In the genomic region with DNA sequence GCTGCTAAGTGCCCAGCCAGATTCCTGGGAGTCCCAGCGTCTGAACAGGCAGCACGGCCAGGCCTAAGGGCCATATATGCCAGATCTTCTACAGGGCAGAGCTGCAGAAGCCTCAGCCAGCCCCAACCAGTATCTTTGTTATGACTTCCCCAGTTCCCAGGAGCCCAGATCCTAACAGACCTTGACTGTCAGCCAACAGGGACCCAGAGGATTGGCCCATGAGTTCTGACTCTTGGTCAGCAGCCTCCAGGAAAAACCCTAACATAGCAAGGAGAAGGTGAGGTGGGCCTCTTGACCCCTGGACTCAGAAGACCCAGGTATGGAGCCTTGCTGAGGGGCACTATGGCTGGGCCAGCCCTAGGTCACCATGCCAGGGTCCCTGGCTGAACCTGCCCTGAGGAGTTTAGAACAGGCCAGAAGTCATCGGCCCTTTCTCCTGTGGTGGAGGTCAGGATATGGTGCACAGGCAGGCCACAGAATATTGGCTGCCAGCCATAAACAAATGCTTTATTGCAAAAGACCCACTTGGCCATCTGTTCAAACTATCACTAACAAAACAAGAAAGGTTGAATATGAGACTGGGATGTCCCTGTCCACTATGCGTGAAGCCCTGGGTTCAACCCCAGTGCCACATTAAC, we compare ENCODE assay signal across 13 mouse cellular contexts.
DNase-seq lines count a peak whose midpoint lies in the region; ATAC-seq and TF ChIP-seq lines count a peak whose summit lies in the region.
"Had no signal": no experiment of that assay in that cellular context is flagged by ENCODE, and none has a peak within 500 bp of the region (broad histone marks: within the 10 kb centered on the region; RNA-seq: fewer than 3 reads in every experiment).

No protein-coding gene starts in this region.

- no peak for DNase-seq in intestine, embryonic 14.5 days (ENCODE audit: low spot score)
- no peak for DNase-seq in stomach, postnatal 0 days (ENCODE audit: low spot score)
- no peak for DNase-seq in right cerebral cortex, postnatal 4 days
- DNase-seq in gastrocnemius, adult 18-20 months (ENCODE audit: low spot score) = no peak
- DNase-seq: cerebellum, postnatal 25 days; kidney, postnatal 14 days had no signal

- no peak for TF ChIP-seq CTCF in intestine, postnatal 0 days (IDR thresholded peaks at IDR 0.05; ENCODE audit: low read depth)
- no peak for TF ChIP-seq CTCF in stomach, postnatal 0 days (IDR thresholded peaks at IDR 0.05; ENCODE audit: low read depth)

- 71% methylated on average over 4 of the region's 4 CpGs for WGBS in intestine, embryonic 14.5 days
- 60% methylated on average over 4 of the region's 4 CpGs for WGBS in intestine, postnatal 0 days
- WGBS in stomach, embryonic 14.5 days = 63% methylated on average over 4 of the region's 4 CpGs
- WGBS in stomach, postnatal 0 days = 60% methylated on average over 4 of the region's 4 CpGs
- WGBS in intestine, embryonic 15.5 days = 66% methylated on average over 4 of the region's 4 CpGs

- 0 out of 2 replicates have a peak, but pooled peaks cover 4% of the 10 kb centered on the region for H3K36me3 ChIP-seq in intestine, embryonic 14.5 days (ENCODE audit: control insufficient read depth, insufficient read depth, low read length)
- H3K36me3 ChIP-seq in intestine, postnatal 0 days (ENCODE audit: control insufficient read depth, insufficient read depth) = peaks cover 9% of the 10 kb centered on the region; the same call in 1 of the 2 replicates
- H3K36me3 ChIP-seq in stomach, embryonic 14.5 days (ENCODE audit: control insufficient read depth, insufficient read depth, low read length) = 0 out of 2 replicates have a peak, but pooled peaks cover 6% of the 10 kb centered on the region
- H3K36me3 ChIP-seq in stomach, postnatal 0 days (ENCODE audit: control insufficient read depth, insufficient read depth, low read length) = peaks cover 3% of the 10 kb centered on the region; the same call in 1 of the 2 replicates
- H3K36me3 ChIP-seq in intestine, embryonic 15.5 days = no peaks in the 10 kb centered on the region

- H3K4me3 ChIP-seq in intestine, embryonic 14.5 days (ENCODE audit: low read depth, low read length) = no peak overlapping the region
- H3K4me3 ChIP-seq in intestine, postnatal 0 days (ENCODE audit: low read depth, low read length) = no peak overlapping the region
- no peak overlapping the region for H3K4me3 ChIP-seq in stomach, embryonic 14.5 days (ENCODE audit: low read depth, low read length)
- no peak overlapping the region for H3K4me3 ChIP-seq in stomach, postnatal 0 days (ENCODE audit: low read depth, low read length)
- H3K4me3 ChIP-seq in intestine, embryonic 15.5 days (replicated peaks) = no peak overlapping the region
- H3K4me3 ChIP-seq: midbrain, embryonic 12.5 days; neural tube, embryonic 12.5 days had no signal

- no peak for ATAC-seq in intestine, embryonic 14.5 days (replicated peaks; ENCODE audit: low FRiP score, low TSS enrichment, low read depth)
- ATAC-seq in intestine, postnatal 0 days = no peak
- ATAC-seq in stomach, embryonic 14.5 days (ENCODE audit: insufficient number of reproducible peaks, insufficient read depth, low FRiP score, low read depth) = no peak
- no peak for ATAC-seq in stomach, postnatal 0 days (ENCODE audit: low FRiP score, low TSS enrichment)
- no peak for ATAC-seq in intestine, embryonic 15.5 days
- ATAC-seq: hindbrain, postnatal 0 days had no signal

- H3K4me1 ChIP-seq in intestine, embryonic 14.5 days (replicated peaks; ENCODE audit: control insufficient read depth, insufficient read depth, low read length) = peaks cover 27% of the 10 kb centered on the region
- H3K4me1 ChIP-seq in intestine, postnatal 0 days (replicated peaks; ENCODE audit: control insufficient read depth, insufficient read depth, low read length) = no peaks in the 10 kb centered on the region
- H3K4me1 ChIP-seq in stomach, embryonic 14.5 days (ENCODE audit: control insufficient read depth, insufficient read depth, low read length) = peaks cover 18% of the 10 kb centered on the region
- no peaks in the 10 kb centered on the region for H3K4me1 ChIP-seq in stomach, postnatal 0 days (replicated peaks; ENCODE audit: control insufficient read depth, insufficient read depth)
- H3K4me1 ChIP-seq in intestine, embryonic 15.5 days (replicated peaks) = peaks cover 25% of the 10 kb centered on the region
- H3K4me1 ChIP-seq: midbrain, embryonic 12.5 days had no signal

- no peaks in the 10 kb centered on the region for H3K9me3 ChIP-seq in intestine, embryonic 14.5 days (ENCODE audit: control insufficient read depth, low read length)
- H3K9me3 ChIP-seq in intestine, postnatal 0 days (ENCODE audit: control insufficient read depth) = no peaks in the 10 kb centered on the region
- H3K9me3 ChIP-seq in stomach, embryonic 14.5 days (ENCODE audit: control insufficient read depth, low read depth, low read length) = no peaks in the 10 kb centered on the region
- no peaks in the 10 kb centered on the region for H3K9me3 ChIP-seq in stomach, postnatal 0 days (ENCODE audit: control insufficient read depth, low read length)
- H3K9me3 ChIP-seq in intestine, embryonic 15.5 days = no peaks in the 10 kb centered on the region
- H3K9me3 ChIP-seq: midbrain, embryonic 12.5 days; neural tube, embryonic 12.5 days had no signal

- no peak overlapping the region for H3K4me2 ChIP-seq in intestine, embryonic 14.5 days (ENCODE audit: low read length)
- H3K4me2 ChIP-seq in intestine, postnatal 0 days (replicated peaks; ENCODE audit: low read depth) = no peak overlapping the region
- H3K4me2 ChIP-seq in stomach, embryonic 14.5 days (replicated peaks; ENCODE audit: low read depth, low read length) = no peak overlapping the region
- no peak overlapping the region for H3K4me2 ChIP-seq in stomach, postnatal 0 days (replicated peaks; ENCODE audit: low read depth)
- no peak overlapping the region for H3K4me2 ChIP-seq in intestine, embryonic 15.5 days (replicated peaks)
- H3K4me2 ChIP-seq: midbrain, embryonic 12.5 days; neural tube, embryonic 12.5 days had no signal

- H3K9ac ChIP-seq in intestine, embryonic 14.5 days (ENCODE audit: low read length) = no peak overlapping the region
- H3K9ac ChIP-seq in intestine, postnatal 0 days (ENCODE audit: low read depth, low read length) = no peak overlapping the region
- no peak overlapping the region for H3K9ac ChIP-seq in stomach, embryonic 14.5 days (replicated peaks; ENCODE audit: low read depth, low read length)
- H3K9ac ChIP-seq in stomach, postnatal 0 days (ENCODE audit: low read length) = no peak overlapping the region
- no peak overlapping the region for H3K9ac ChIP-seq in intestine, embryonic 15.5 days
- H3K9ac ChIP-seq: liver, embryonic 14.5 days; midbrain, embryonic 12.5 days; neural tube, embryonic 12.5 days had no signal

- H3K27me3 ChIP-seq in intestine, embryonic 14.5 days (replicated peaks; ENCODE audit: control insufficient read depth, insufficient read depth, low read length) = no peaks in the 10 kb centered on the region
- H3K27me3 ChIP-seq in intestine, postnatal 0 days (replicated peaks; ENCODE audit: control insufficient read depth, insufficient read depth, low read length) = no peaks in the 10 kb centered on the region
- no peaks in the 10 kb centered on the region for H3K27me3 ChIP-seq in stomach, embryonic 14.5 days (ENCODE audit: control insufficient read depth, insufficient read depth, low read length)
- H3K27me3 ChIP-seq in stomach, postnatal 0 days (ENCODE audit: control insufficient read depth, insufficient read depth, low read length) = no peaks in the 10 kb centered on the region
- H3K27me3 ChIP-seq in intestine, embryonic 15.5 days (replicated peaks) = no peaks in the 10 kb centered on the region
- H3K27me3 ChIP-seq: midbrain, embryonic 12.5 days; neural tube, embryonic 12.5 days had no signal

- peak overlapping the region; percentile 57; the same call in 1 of the 2 replicates for H3K27ac ChIP-seq in intestine, embryonic 14.5 days (ENCODE audit: low read depth)
- H3K27ac ChIP-seq in intestine, postnatal 0 days (ENCODE audit: low read depth, low read length) = no peak overlapping the region
- H3K27ac ChIP-seq in stomach, embryonic 14.5 days (ENCODE audit: low read length) = peak overlapping the region; percentile 76
- H3K27ac ChIP-seq in stomach, postnatal 0 days (replicated peaks) = no peak overlapping the region
- peak overlapping the region; percentile 64 for H3K27ac ChIP-seq in intestine, embryonic 15.5 days
- H3K27ac ChIP-seq: hindbrain, postnatal 0 days; liver, embryonic 14.5 days; midbrain, embryonic 12.5 days; neural tube, embryonic 12.5 days had no signal

- TF ChIP-seq EP300 in stomach, postnatal 0 days (optimal IDR thresholded peaks at IDR 0.05) = no peak

Comparison
In these comparisons a context has a peak if more than half of its experiments do, and no peak if none do; other contexts are left out.
1. H3K27ac ChIP-seq: peak in intestine, embryonic 14.5 days (single experiment), stomach, embryonic 14.5 days (single experiment) and intestine, embryonic 15.5 days (single experiment); none in intestine, postnatal 0 days (single experiment) and stomach, postnatal 0 days (single experiment).